25 mouse cellular contexts compared by ENCODE assay signal in the genomic region with DNA sequence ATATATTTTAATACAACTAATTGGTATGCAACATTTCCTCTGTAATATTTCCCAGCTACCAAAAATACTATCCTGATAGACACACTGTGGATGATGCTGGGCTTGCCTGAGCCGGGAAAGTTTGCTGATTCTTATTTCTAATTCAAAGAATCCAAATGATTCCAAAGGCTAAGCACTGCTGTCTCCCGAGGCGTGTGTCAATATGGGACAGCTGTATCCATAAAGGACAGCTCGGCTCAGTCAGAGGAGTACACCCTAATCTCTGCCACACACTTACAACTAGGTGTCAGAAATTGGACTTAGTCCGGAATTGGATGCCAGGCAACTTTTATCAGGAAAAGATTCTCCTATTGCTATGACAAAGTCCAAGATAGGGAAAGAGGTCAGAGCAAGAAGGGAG.
"Had no signal": no experiment of that assay in that cellular context is flagged by ENCODE, and none has a peak within 500 bp of the region (broad histone marks: within the 10 kb centered on the region; RNA-seq: fewer than 3 reads in every experiment).

No protein-coding gene starts in this region.

- H3K9me3 ChIP-seq: heart, embryonic 13.5 days; heart, embryonic 15.5 days; hindbrain, embryonic 13.5 days; hindbrain, embryonic 15.5 days; intestine, embryonic 15.5 days; kidney, embryonic 15.5 days; limb, embryonic 13.5 days; limb, embryonic 15.5 days had no signal

- H3K4me3 ChIP-seq: heart, adult 2 months; heart, embryonic 13.5 days; heart, embryonic 15.5 days; hindbrain, embryonic 13.5 days; hindbrain, embryonic 15.5 days; intestine, embryonic 15.5 days; kidney, embryonic 15.5 days; limb, embryonic 13.5 days; limb, embryonic 15.5 days had no signal

- H3K27me3 ChIP-seq: heart, embryonic 13.5 days; heart, embryonic 15.5 days; hindbrain, embryonic 13.5 days; hindbrain, embryonic 15.5 days; intestine, embryonic 15.5 days; kidney, embryonic 15.5 days; limb, embryonic 13.5 days; limb, embryonic 15.5 days had no signal

- H3K4me2 ChIP-seq: heart, embryonic 11.5 days; heart, embryonic 13.5 days; heart, embryonic 15.5 days; hindbrain, embryonic 13.5 days; hindbrain, embryonic 15.5 days; intestine, embryonic 15.5 days; kidney, embryonic 15.5 days; limb, embryonic 13.5 days; limb, embryonic 15.5 days had no signal

- H3K27ac ChIP-seq: heart, adult 2 months; heart, embryonic 13.5 days; heart, embryonic 15.5 days; hindbrain, embryonic 13.5 days; hindbrain, embryonic 15.5 days; hindbrain, postnatal 0 days; intestine, embryonic 15.5 days; kidney, embryonic 15.5 days; kidney, postnatal 0 days; limb, embryonic 13.5 days; limb, embryonic 15.5 days had no signal

- DNase-seq: gastrocnemius, postnatal 14 days; gastrocnemius, postnatal 36 days; heart, adult 11 months; heart, adult 2 months; heart, postnatal 14 days; heart, postnatal 36 days; kidney, adult 11 months; kidney, adult 2 months; kidney, adult 9 months; kidney, postnatal 14 days; kidney, postnatal 36 days; layer of hippocampus, adult 9-11 months; layer of hippocampus, postnatal 36 days; left cerebral cortex, postnatal 4 days had no signal

- H3K9ac ChIP-seq: heart, embryonic 13.5 days; heart, embryonic 15.5 days; hindbrain, embryonic 13.5 days; hindbrain, embryonic 15.5 days; intestine, embryonic 15.5 days; kidney, embryonic 15.5 days; limb, embryonic 13.5 days; limb, embryonic 15.5 days had no signal

- H3K4me1 ChIP-seq: heart, embryonic 15.5 days; hindbrain, embryonic 13.5 days; hindbrain, embryonic 15.5 days; intestine, embryonic 15.5 days; kidney, embryonic 15.5 days; limb, embryonic 13.5 days; limb, embryonic 15.5 days had no signal

- ATAC-seq: hindbrain, postnatal 0 days; intestine, embryonic 15.5 days had no signal

- H3K36me3 ChIP-seq: heart, embryonic 13.5 days; heart, embryonic 15.5 days; hindbrain, embryonic 13.5 days; hindbrain, embryonic 15.5 days; intestine, embryonic 15.5 days; kidney, embryonic 15.5 days; limb, embryonic 13.5 days; limb, embryonic 15.5 days had no signal
